Mouse (Mus musculus): Measurements from ENCODE around the gene Evc2. TPM values are rescaled to one million over a fixed set of nuclear protein-coding genes. Genes with fewer than 3 reads are reported as not detected.

Gene Evc2
- polyA plus RNA-seq (2015; fragmentation: Nextera tagmentation; extraction: Ambion mirVana) = 6.1 and 6.7 TPM in 2 replicates

DNA sequence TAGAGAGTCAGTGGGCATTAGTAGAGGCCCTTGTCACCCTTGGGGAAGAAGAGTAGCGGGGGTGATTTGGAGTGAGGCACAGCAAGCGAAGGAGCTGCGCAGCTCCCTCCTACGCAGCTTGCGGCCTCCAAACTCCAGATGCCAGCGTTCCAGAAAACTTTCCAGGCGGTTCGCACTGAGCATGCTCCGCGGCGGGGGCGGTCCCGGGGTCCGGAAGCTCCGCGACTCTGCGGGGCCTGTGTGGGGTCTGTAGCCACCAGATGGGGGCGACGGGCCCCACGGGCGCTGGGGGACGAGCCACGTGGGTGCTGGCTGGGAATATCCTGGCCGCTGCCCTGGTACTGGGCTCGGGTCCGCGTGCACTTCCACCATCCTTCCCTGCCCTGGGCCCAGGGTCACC, at the start of gene Evc2:
TSS of gene Evc2 (plus strand) at position 212 of the 400 bp plus-strand sequence.

DNA sequence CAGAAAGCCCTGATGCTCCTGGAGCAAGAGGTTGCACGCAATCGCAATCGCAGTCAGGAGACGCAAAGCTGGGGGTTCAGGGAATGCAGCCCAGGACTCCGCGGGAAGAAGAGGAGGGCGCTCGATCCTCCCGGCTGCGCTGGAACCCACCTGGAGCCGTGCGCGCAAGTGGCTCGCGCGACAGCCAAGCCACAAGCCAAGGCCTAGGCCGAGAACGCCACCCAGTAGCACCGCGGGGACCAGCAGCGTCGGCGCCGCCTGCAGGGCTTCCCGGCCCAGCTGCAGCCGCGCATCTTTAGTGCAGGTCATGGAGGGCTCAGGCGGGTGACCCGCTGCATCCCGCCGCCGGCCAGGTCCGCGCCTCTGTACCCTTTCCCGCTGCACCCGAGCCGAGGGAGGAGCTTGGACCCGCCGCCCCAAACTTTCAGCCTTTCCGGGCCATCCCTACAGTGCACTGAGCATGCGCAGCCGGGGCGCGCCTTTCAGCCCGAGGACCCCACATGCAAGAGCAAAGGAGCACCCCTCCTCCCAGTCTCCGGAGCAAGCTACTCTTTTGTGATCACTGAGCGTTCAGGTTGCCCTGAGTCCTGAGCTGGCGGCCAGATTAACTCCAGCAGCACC, 1.7 kb upstream of the Evc2 start, which contains the start of gene Evc:
TSS of gene Evc (minus strand) at position 410 of the 621 bp plus-strand sequence.

Other genes with a start within 250 kb of the Evc2 start
- gene Crmp1, start 96.6 kb upstream of the Evc2 start, polyA plus RNA-seq (2015; fragmentation: Nextera tagmentation; extraction: Ambion mirVana) = 0.76 and 1.1 TPM in 2 replicates
- gene Evc, start 1.6 kb upstream of the Evc2 start, polyA plus RNA-seq (2015; fragmentation: Nextera tagmentation; extraction: Ambion mirVana) = 7.3 and 8.2 TPM in 2 replicates